Mouse (Mus musculus) cerebellum, adult 2 months (tissue): ENCODE measurements around the gene Psapl1. TPM values are rescaled to one million over a fixed set of nuclear protein-coding genes. Genes with fewer than 3 reads are reported as not detected.

Experiments used
- DNase-seq, 2 experiments: peaks; one replicate each; pipeline ENCODE4 v3.0.0; 2021
- H3K27ac ChIP-seq: fragments of 200-500 bp; 2 replicates; pipeline ENCODE4 v1.5.1; 2012; ENCODE audit warnings: low read length, control low read depth, inconsistent platforms; ENCODE audit not compliant: insufficient read depth
- H3K27me3 ChIP-seq: fragments of 200-500 bp; 2 replicates; pipeline ENCODE4 v1.6.1; 2012; ENCODE audit warnings: inconsistent platforms, mild to moderate bottlenecking, low read length, moderate library complexity; ENCODE audit not compliant: control insufficient read depth, insufficient read depth
- H3K4me1 ChIP-seq: fragments of 200-500 bp; 2 replicates; pipeline ENCODE4 v1.6.1; 2011; ENCODE audit warnings: low read length; ENCODE audit not compliant: control insufficient read depth, insufficient read depth
- H3K4me3 ChIP-seq: fragments of 200-500 bp; replicated peaks from 2 replicates; pipeline ENCODE3; 2011; ENCODE audit warnings: mild to moderate bottlenecking, low read depth, low read length, control low read depth; ENCODE audit not compliant: insufficient read depth
- CTCF ChIP-seq: fragments of 200-500 bp; IDR thresholded peaks from 2 replicates; pipeline ENCODE4 v1.5.1; 2011; ENCODE audit warnings: low read depth, mild to moderate bottlenecking, control low read depth, low read length, moderate library complexity, borderline replicate concordance; ENCODE audit not compliant: insufficient read depth
- POLR2A ChIP-seq: fragments of 200-500 bp; IDR thresholded peaks from 2 replicates; pipeline ENCODE4 v1.6.1; 2011; ENCODE audit warnings: low read length, control low read depth, borderline replicate concordance; ENCODE audit not compliant: insufficient read depth
- WGBS: fragments of 180-500 bp; shearing (Covaris S2); methylation state at CpG from one replicate; pipeline ENCODE4 v1.1.7; 2018; 5-methylcytosine and 5-hydroxymethylcytosine counted together
- polyA plus RNA-seq: library from polyadenylated mRNA; depleted of rRNA; stranded (reverse); fragments of >200 nt; gene quantifications from 2 replicates; pipeline ENCODE4 v1.2.3, GENCODE M21; 2012; rRNA removed

Psapl1 gene
- not detected in 2 replicates for polyA plus RNA-seq

GRCm38 (mm10) chr5:36203916-36204315 lies at the start of gene Psapl1:
Psapl1 (plus strand) TSS chr5:36204021.
- no peak for TF ChIP-seq POLR2A
- TF ChIP-seq CTCF: no peak
- Histone ChIP-seq H3K4me1 (no peaks in the 10 kb centered on the region), H3K4me3 (no peak within 1 kb of the TSS), H3K27ac (no peak within 1 kb of the TSS), H3K27me3 (no peaks in the 10 kb centered on the region)
- 25% methylated on average over 10 of the region's 10 CpGs for WGBS
- no peak for DNase-seq

- 71% methylated on average over 8 of the region's 8 CpGs for WGBS
- Histone ChIP-seq H3K4me3 (no peak overlapping the region), H3K27ac (no peak overlapping the region), H3K4me1 (no peaks in the 10 kb centered on the region), H3K27me3 (no peaks in the 10 kb centered on the region)
- no peak for DNase-seq
- TF ChIP-seq CTCF (no peak), POLR2A (no peak)
These were observed 48.8 kb upstream of the Psapl1 start for GRCm38 (mm10) chr5:36154879-36155485.

GRCm38 (mm10) chr5:36165424-36166302 lies 38.2 kb upstream of the Psapl1 start:
- Histone ChIP-seq H3K4me3 (no peak overlapping the region), H3K27ac (no peak overlapping the region), H3K4me1 (peaks cover 10% of the 10 kb centered on the region), H3K27me3 (no peaks in the 10 kb centered on the region)
- DNase-seq: no peak
- no peak for TF ChIP-seq CTCF
- TF ChIP-seq POLR2A: no peak
- 62% methylated on average over 21 of the region's 21 CpGs for WGBS

GRCm38 (mm10) chr5:36166346-36167013 lies 37.3 kb upstream of the Psapl1 start:
- Histone ChIP-seq H3K4me3 (no peak overlapping the region), H3K4me1 (peaks cover 10% of the 10 kb centered on the region), H3K27ac (no peak overlapping the region), H3K27me3 (no peaks in the 10 kb centered on the region)
- TF ChIP-seq CTCF (no peak), POLR2A (no peak)
- no peak for DNase-seq
- 79% methylated on average over 6 of the region's 6 CpGs for WGBS

DNA sequence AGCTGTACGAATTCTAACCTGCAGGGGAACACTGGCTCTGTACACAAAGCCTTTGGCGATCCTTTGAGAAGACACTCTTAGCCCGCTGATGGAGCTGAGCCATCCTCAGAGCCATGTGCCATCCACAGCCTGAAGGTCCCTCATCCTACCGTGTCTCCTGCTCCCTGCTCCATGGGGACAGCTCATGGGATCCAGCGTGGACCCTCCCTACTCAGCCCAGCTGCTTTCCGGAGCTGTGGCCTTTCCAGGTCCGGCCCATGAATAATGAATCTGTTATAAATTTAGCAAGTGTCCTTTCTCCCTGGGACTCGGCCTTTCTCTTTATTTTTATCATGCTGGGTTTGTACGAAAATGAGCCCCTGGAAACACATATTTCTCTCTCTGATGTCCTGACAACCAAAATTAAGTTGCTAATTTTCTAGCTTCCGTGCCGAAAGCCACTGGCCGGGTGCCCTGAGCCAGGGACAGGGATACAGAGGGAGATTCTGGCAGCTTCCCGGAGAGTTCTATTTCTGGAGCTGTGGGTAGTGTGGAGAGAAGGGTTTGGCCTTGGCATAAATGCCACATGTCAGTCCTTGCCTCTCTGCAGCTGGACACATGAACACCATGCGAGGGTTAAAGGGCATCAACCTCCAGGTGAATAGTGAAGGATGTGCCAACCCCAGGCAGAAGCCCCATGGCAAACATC lies 34.7 kb upstream of the Psapl1 start:
- Histone ChIP-seq H3K27me3 (no peaks in the 10 kb centered on the region; the same call in 1 of the 2 replicates), H3K4me3 (no peak overlapping the region), H3K27ac (no peak overlapping the region), H3K4me1 (peaks cover 10% of the 10 kb centered on the region)
- TF ChIP-seq POLR2A (no peak), CTCF (no peak)
- DNase-seq: peak in 1 of 2 experiments; percentile 26
- 16% methylated on average over 14 of the region's 14 CpGs for WGBS

GRCm38 (mm10) chr5:36174569-36175115 lies 29.2 kb upstream of the Psapl1 start:
- Histone ChIP-seq H3K4me3 (no peak overlapping the region), H3K27me3 (no peaks in the 10 kb centered on the region; the same call in 1 of the 2 replicates), H3K4me1 (no peaks in the 10 kb centered on the region; the same call in 1 of the 2 replicates), H3K27ac (no peak overlapping the region)
- TF ChIP-seq CTCF: no peak
- TF ChIP-seq POLR2A: no peak
- WGBS: 54% methylated on average over 9 of the region's 9 CpGs
- DNase-seq: no peak

- no peak for DNase-seq
- Histone ChIP-seq H3K4me3 (no peak overlapping the region), H3K27ac (no peak overlapping the region), H3K4me1 (no peaks in the 10 kb centered on the region), H3K27me3 (no peaks in the 10 kb centered on the region; the same call in 1 of the 2 replicates)
- 79% methylated on average over 11 of the region's 11 CpGs for WGBS
- no peak for TF ChIP-seq CTCF
- TF ChIP-seq POLR2A: no peak
These were observed 27.4 kb upstream of the Psapl1 start for GRCm38 (mm10) chr5:36176409-36176808.

GRCm38 (mm10) chr5:36176873-36177272 lies 26.9 kb upstream of the Psapl1 start:
- Histone ChIP-seq H3K4me3 (no peak overlapping the region), H3K27ac (no peak overlapping the region), H3K27me3 (no peaks in the 10 kb centered on the region; the same call in 1 of the 2 replicates), H3K4me1 (no peaks in the 10 kb centered on the region)
- DNase-seq: no peak
- no peak for TF ChIP-seq CTCF
- no peak for TF ChIP-seq POLR2A
- WGBS: 96% methylated on average over 4 of the region's 4 CpGs
